Mouse (Mus musculus) right cerebral cortex, postnatal 25 days (tissue): ENCODE results near the gene Cfap69.
A peak's percentile ranks its signal among the peaks of the same experiment; 100 is the strongest.
"Not testable (repeated sequence)": the region's sequence is repeated elsewhere in the genome, so short reads cannot be mapped to it uniquely, and the experiment has no call there.

Experiments used
- DNase-seq: peaks from one replicate; pipeline ENCODE4 v3.0.0; 2022

Gene Cfap69

DNA sequence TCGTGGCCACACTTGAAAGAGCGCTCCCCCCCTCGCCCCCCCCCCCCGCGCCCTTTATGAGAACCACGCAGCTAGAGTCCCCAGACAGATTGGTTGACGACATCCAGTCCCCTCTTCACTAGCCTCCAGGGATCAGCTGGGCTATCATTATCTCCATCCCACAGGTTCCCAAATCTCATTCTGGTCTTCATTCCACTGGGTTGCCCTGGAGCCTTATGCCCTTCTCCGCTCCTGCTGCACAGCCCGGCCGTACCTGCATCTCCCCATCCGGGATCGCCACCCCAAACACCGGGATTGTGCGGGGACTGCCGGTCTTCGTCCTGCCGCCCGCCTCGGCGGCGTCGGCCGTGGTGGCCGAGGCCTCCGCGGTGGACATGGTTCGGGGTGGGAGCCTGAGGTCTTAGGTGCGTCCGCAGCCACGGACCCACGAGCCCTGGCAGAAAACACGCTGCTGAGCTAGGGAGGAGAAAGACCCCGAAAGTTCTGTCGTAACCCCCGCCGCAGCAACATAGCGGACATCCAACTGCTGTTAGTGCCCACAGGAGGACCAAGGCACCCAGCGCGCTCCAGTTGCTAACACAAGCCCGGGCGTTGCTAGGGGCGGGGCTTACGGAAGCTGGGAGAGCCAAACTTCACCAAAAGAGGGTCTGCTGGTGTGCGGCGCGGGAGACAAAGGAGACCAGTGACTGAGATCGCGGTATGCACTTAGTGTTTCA is at the start of gene Cfap69:
Cfap69 (minus strand) TSS at position 585 of the 716 bp plus-strand sequence.
- peak; percentile 88 for DNase-seq

GRCm38 (mm10) chr5:5711032-5711431 is 47.0 kb upstream of the Cfap69 start:
- DNase-seq = no peak

DNA sequence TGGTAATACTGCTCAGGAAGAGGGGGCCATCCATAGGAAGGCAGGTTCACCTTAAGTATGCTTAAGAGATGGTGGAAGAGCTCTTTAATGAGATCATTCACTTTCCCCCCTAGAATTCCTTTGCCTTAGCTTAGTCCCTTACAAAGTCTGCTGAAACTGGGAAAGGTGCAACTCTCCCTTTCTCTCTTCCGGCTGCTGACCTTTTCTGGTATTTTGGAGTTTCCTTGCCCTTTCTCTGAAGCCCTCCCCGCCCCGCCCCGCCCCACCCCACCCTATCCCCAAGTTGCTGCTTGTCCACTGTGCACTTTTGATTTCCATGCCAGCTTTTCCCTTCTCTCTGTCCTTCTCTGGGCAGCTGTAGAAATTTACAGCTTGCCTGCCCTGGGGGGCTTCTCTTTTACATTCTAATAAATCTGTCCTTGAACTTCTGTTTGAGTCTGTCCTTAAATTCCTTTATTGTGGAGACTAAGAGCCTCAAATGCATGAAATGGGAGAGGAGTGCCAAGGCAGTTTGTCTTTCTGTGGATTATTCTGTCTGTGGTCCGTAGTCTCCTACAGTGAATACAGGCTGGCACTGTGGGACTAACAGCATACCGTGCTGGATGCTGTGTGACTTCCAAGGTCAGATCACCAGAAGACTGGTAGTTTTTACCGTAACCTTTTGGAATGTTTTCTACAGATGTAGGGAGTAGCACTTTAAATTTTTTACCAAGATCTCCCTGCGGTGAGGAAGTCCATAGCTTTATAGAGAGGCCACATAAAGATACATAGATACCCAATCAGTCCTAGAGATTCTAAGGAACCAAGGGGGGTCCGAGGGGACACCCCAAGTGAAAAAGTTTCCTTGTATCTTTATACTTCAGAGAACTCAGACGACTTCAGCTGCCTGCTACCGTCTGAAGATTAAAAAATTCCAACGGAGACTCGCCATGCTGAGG is 43.6 kb upstream of the Cfap69 start:
- no peak for DNase-seq

DNA sequence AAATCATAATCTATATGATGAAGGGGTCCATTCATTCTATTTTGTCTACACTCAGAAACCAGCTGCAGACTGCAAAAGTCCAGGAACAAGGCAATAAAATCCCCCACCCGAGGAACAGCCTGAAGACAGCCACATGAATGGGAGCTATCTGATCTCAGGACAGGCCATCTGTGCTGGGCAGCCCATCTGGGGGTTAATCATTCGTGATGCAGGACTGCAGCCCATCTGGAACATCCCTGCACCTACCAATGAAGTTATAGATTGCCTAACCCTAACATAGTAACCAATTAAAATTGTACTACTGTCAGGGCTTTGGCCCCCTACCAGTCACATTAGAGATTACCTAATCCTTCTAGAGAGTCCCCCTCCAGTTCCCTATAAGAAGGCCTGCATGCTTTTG is 41.0 kb upstream of the Cfap69 start:
- DNase-seq = no peak

DNA sequence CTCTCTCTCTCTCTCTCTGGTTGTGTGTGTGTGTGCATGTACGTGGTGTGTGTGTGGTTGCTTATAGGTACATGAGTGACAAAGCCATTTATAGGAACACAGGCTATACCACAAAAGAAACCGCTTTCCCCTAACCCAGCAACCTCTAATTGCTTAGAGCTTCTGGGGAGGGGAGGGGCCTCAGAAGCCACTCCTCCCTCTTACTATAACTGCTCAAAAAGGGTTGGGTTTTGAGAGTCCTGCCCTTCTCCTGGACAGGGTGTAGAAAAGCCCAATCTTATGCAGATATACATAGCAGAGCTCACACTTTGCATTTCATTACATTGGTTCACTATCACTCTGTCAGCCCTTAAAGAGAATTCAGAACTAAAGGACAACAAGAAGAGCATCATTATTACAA is 36.3 kb upstream of the Cfap69 start:
- no peak for DNase-seq

DNA sequence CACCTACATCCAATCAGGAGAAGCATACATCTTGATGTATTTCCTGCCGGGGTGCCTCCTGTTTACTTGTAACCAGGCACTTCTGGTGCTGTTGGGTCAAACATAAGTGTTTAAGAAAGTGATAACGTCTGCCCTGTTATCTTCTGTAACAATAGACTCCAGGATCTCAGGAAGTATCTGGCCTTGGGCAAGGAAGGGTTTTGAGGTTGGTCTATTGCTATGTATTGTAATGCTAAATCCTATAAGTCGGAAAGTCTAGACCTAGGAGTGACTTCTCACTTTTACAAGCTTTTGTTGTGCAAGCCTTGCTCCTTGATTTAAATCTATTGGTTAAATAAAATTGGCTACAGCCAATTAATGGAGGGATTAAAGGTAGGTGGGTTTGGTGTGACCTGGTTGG is 34.8 kb upstream of the Cfap69 start:
- DNase-seq = no peak

DNA sequence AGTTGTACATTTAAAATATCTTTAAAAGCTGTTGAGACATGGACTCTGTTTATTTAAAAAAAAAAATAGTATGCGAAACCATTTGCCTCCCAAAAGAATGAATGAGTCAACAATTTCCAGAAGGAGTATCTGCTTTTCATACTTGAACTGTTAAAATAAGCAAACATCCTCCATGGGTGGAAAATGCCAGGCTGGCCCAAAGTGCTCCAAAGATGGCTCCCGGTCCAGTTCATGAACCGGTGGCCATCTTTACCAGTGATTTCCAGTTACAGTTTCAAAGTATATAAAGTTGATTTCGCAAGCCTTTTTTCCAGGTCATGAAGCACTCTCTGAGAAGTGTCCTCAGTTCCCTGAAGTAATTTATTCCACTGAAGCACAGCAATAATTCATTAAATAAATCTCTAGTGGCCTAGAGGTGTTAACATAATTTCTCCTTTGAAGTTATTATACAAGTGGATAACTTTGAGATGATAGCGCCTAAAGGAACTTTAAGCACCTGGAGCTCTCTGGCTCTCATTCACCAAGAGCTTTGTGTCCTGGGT is 31.4 kb upstream of the Cfap69 start:
- DNase-seq = no peak

- peak; percentile 50 for DNase-seq
Observed at GRCm38 (mm10) chr5:5693956-5694653, 30.1 kb upstream of the Cfap69 start, which contains the start of gene Steap2. Gene Steap2 (minus strand): TSS chr5:5694578.

- peak; percentile 7 for DNase-seq
Observed at GRCm38 (mm10) chr5:5693541-5693955, 29.5 kb upstream of the Cfap69 start.

GRCm38 (mm10) chr5:5692167-5692738 is 28.2 kb upstream of the Cfap69 start:
- no peak for DNase-seq

DNA sequence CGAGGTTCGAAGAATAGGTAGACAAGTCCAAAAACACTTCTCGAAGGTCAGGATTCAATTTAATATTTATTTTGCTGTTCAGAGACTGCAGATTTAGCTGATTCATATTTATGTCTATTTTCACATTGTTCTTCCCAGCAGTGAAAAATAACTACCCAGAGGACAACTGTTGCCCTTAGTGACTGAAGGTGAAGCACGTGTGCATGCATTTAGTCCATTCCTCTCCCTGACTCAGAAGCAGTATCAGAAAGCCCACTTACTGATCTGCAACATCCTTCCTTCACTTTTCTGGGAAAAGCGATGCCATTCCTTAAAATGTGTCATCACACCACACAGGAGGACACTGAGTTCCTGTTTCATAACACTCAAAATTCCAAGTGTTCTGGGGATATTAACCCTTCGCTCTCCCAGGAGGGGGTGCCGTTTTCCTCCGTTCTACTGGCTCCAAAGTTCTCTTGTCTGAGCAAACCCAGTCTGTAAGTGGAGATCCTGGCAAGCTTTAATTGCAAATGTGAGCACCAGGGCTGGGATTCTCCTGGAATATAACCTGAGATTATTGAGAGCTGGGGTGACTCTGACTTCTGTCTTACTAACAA is 25.0 kb upstream of the Cfap69 start:
- no peak for DNase-seq

DNA sequence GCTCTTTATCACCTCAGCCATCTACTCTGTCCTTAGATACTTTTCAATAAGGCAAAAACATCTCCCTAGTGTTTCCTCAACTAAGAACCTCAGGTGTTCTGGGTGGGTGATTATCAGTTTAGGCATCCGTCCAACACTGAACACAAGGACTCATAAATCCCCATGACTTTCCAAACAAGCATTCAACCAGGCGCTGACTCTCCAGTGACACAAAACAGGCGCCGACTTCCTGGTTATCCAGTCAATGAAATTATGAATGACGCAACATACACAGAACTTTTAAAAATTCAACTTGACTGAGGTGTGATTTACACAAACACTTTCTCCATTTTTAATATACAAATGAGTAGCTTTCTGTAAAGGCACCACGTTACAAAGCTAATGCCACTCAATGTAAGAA is 24.2 kb upstream of the Cfap69 start:
- no peak for DNase-seq

- no peak for DNase-seq
Observed at GRCm38 (mm10) chr5:5686973-5687372, 22.9 kb upstream of the Cfap69 start.

DNA sequence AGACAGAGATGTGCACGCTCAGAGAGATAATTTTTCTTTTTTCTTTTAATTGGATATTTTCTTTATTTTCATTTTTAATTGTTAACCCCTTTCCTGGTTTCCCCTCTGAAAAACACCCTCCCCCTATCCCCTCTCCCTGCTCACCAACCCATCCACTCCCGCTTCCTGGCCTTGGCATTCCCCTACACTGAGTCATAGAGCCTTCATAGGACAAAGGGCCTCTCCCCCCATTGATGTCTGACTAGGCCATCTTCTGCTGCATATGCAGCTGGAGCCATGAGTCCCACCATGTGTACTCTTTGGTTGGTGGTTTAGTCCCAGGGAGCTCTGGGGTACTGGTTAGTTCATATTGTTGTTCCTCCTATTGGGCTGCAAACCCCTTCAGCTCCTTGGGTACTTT is 20.9 kb upstream of the Cfap69 start:
- not testable (repeated sequence) for DNase-seq

- no peak for DNase-seq
Observed at GRCm38 (mm10) chr5:5683292-5683691, 19.3 kb upstream of the Cfap69 start.

DNA sequence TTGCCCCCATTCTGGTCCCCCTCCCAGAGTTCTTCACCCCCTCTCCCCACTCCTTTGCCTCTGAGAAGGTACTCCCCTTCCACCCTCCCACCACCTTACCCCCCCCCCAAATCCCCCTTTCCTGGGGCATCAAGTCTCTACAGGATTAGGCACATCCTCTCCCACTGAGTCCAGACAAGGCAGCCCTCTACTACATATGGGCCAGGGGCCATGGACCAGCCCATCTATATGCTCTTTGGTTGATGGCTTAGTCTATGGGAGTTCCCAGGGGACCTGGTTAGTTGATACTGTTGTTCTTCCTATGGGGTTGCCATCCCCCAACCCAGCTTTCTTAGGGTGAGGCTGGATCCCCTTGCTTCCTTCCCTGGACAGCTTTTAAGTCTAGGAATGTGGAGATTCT is 15.4 kb upstream of the Cfap69 start:
- DNase-seq = no peak

GRCm38 (mm10) chr5:5676082-5676481 is 12.0 kb upstream of the Cfap69 start:
- DNase-seq = no peak

- DNase-seq = no peak
Observed at GRCm38 (mm10) chr5:5668920-5669319, 4.9 kb upstream of the Cfap69 start.

- no peak for DNase-seq
Observed at GRCm38 (mm10) chr5:5664371-5664926, 410 bp upstream of the Cfap69 start.

DNA sequence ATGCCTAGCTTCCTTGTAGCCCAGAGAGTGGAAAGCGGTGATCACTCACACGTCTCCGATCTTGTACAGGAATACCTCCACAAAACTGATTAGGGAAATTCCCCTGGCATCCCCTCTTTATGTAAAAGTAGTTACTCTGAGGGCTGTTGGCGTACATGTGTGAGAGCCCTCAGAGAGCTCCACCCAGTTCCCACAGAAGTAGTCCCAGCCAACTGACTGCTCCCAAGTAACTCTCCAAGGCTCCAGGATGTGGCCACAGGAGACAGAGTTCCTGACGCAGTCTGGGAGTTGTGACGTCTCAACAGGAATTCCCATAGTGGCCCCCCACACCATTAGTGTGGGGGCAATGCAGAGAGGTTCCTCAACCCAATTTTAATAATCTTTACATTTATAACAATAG is 982 bp downstream of the Cfap69 start:
- no peak for DNase-seq

- no peak for DNase-seq
Observed at GRCm38 (mm10) chr5:5658680-5659079, 5.4 kb downstream of the Cfap69 start.

GRCm38 (mm10) chr5:5657932-5658331 is 6.1 kb downstream of the Cfap69 start:
- DNase-seq = no peak
